Mouse (Mus musculus) small intestine, adult 2 months (tissue): ENCODE data around the gene Fam198b.

Source experiments
- CTCF ChIP-seq: fragments of 200-500 bp; IDR thresholded peaks from 2 replicates; pipeline ENCODE4 v1.5.1; 2012; ENCODE audit warnings: low read depth, mild to moderate bottlenecking, control low read depth, inconsistent platforms, low read length, moderate library complexity, mixed read lengths; ENCODE audit not compliant: insufficient replicate concordance, insufficient read length; ENCODE audit errors: extremely low read depth
- POLR2A ChIP-seq: fragments of 200-500 bp; IDR thresholded peaks from 2 replicates; pipeline ENCODE4 v1.6.1; 2012; ENCODE audit warnings: low read depth, mild to moderate bottlenecking, control low read depth, inconsistent platforms, low read length, moderate library complexity

GRCm38 (mm10) chr3:79852108-79852507, 32.2 kb upstream of the Fam198b start:
- no peak for TF ChIP-seq CTCF
- no peak for TF ChIP-seq POLR2A
